Mouse (Mus musculus) lung, adult 2 months (tissue): Measurements from ENCODE around the gene Cenpt.

Experiments used
- CTCF ChIP-seq: fragments of 200-500 bp; IDR thresholded peaks from 2 replicates; pipeline ENCODE4 v1.5.1; 2011; ENCODE audit warnings: mild to moderate bottlenecking, low read length, control low read depth; ENCODE audit not compliant: insufficient read depth
- POLR2A ChIP-seq: fragments of 200-500 bp; IDR thresholded peaks from 2 replicates; pipeline ENCODE4 v1.6.1; 2011; ENCODE audit warnings: low read depth, mild to moderate bottlenecking, control low read depth, low read length, borderline replicate concordance; ENCODE audit errors: extremely low read depth

- TF ChIP-seq CTCF (no peak), POLR2A (no peak)
Observed at GRCm38 (mm10) chr8:105850611-105851010, 2.5 kb downstream of the Cenpt start.
